Mouse (Mus musculus) regulatory T cell (primary cell): ENCODE measurements at regions not wholly inside any gene's neighbourhood (a gene's known extent, or its start where the extent isn't known, plus 50 kb on each side); places are given as distances from the start of the nearest gene placed in this dataset.

ENCODE experiments used
- in situ Hi-C: fragments of 300-600 bp; cut with MboI, MseI; formaldehyde crosslinking; loops from one replicate; pipeline ENCODE4 v1.15.1; 2025; ENCODE audit warnings: high pct_unique_total_duplicates

- in situ Hi-C loops = loop anchor here (10.0 kb wide), 1 partner anchor 1260 kb away; no protein-coding TSS in a partner anchor
Measured at GRCm38 (mm10) chr10:46454442-46454841, 876.8 kb downstream of the Hace1 start.

DNA sequence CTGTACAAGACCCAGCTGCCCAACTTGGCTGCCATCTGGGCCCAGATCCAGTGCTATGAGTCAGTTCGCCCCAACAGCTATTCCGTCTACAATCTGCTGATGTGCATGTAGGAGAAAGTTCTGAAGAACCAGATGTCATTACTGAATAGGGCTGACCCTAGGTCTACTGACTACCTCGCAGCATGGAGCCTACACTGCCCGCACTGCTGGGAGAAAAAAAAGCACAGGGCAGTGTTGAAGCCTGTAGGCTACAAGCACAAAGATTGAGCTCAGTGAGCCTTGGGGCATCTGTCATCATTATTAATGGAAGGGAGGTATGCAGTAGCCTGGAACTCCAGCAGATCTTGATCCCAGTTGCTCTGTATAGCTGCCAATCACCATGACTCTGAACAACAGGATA, 881.1 kb downstream of the Hace1 start:
- in situ Hi-C loops = loop anchor here (10.0 kb wide), 1 partner anchor 1264 kb away; no protein-coding TSS in a partner anchor

GRCm38 (mm10) chr10:46483656-46484055, 906.0 kb downstream of the Hace1 start:
- in situ Hi-C loops = no loop called here
